Comparison of ENCODE assay signal across 20 mouse cellular contexts in the genomic region with DNA sequence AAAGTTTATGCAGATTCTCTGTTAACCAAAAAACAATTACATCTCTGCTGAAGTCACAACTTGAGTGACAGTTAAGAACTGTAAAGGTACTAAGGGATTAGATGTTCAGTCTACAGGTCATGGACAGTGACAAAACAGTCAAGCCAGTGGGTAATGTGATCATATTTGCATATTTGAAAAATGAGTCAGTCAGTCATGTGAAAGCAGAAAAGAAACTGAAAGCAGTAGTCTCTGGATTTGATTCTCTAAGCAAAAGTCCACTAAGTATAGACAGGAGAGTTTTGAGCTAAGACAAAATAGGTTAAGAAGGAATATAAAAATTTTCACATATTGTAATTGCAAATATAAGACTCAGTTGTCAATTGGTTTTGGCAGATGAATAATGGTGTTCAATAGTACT.
DNase-seq lines count a peak whose midpoint lies in the region; ATAC-seq and TF ChIP-seq lines count a peak whose summit lies in the region.
"Had no signal": no experiment of that assay in that cellular context is flagged by ENCODE, and none has a peak within 500 bp of the region (broad histone marks: within the 10 kb centered on the region; RNA-seq: fewer than 3 reads in every experiment).

No protein-coding gene starts in this region.

- no peaks in the 10 kb centered on the region for H3K36me3 ChIP-seq in CH12.LX (replicated peaks in 1 of 2; ENCODE audit: control insufficient read depth in 1 of 2, insufficient read depth in 1 of 2, low read length in 1 of 2)
- H3K36me3 ChIP-seq in intestine, embryonic 16.5 days (ENCODE audit: control insufficient read depth, insufficient read depth, low read length), result no peaks in the 10 kb centered on the region
- H3K36me3 ChIP-seq: embryonic facial prominence, embryonic 12.5 days; forebrain, embryonic 15.5 days had no signal

- no peak; the same call in 1 of the 2 replicates for TF ChIP-seq RAD21 in CH12.LX (IDR thresholded peaks at IDR 0.05; ENCODE audit: low read depth, low read length)

- H3K79me2 ChIP-seq in CH12.LX (replicated peaks; ENCODE audit: control insufficient read depth, extremely low read depth, insufficient read depth, poor library complexity, severe bottlenecking), result no peaks in the 10 kb centered on the region

- H3K4me3 ChIP-seq in CH12.LX (replicated peaks in 1 of 3; ENCODE audit: low read depth in 2 of 3, low read length in 2 of 3, poor library complexity in 1 of 3), result no peak overlapping the region
- no peak overlapping the region for H3K4me3 ChIP-seq in intestine, embryonic 16.5 days (ENCODE audit: low read length)
- H3K4me3 ChIP-seq: embryonic facial prominence, embryonic 12.5 days; forebrain, embryonic 13.5 days; forebrain, embryonic 15.5 days had no signal

- dilution Hi-C loops in CH12.LX (cut with MboI; ENCODE audit: extremely low pct_ligation_motif_present, extremely low pct_unique_long_range_greater_than_20kb, low sequenced_read_pairs), result no loop called here

- no peak overlapping the region for H3K4me2 ChIP-seq in CH12.LX (ENCODE audit: insufficient read depth, low read depth, poor library complexity, severe bottlenecking)
- H3K4me2 ChIP-seq in intestine, embryonic 16.5 days (ENCODE audit: low read depth, low read length), result no peak overlapping the region
- H3K4me2 ChIP-seq: embryonic facial prominence, embryonic 12.5 days; forebrain, embryonic 13.5 days; forebrain, embryonic 15.5 days had no signal

- no peaks in the 10 kb centered on the region for H3K27me3 ChIP-seq in CH12.LX (replicated peaks)
- no peaks in the 10 kb centered on the region for H3K27me3 ChIP-seq in intestine, embryonic 16.5 days (replicated peaks; ENCODE audit: control insufficient read depth, insufficient read depth, low read length)
- H3K27me3 ChIP-seq: embryonic facial prominence, embryonic 12.5 days; forebrain, embryonic 13.5 days; forebrain, embryonic 15.5 days had no signal

- peaks cover 7% of the 10 kb centered on the region for H3K9me3 ChIP-seq in CH12.LX (replicated peaks; ENCODE audit: low read length)
- H3K9me3 ChIP-seq in intestine, embryonic 16.5 days (ENCODE audit: control insufficient read depth, low read length), result no peaks in the 10 kb centered on the region
- H3K9me3 ChIP-seq: embryonic facial prominence, embryonic 12.5 days; forebrain, embryonic 13.5 days; forebrain, embryonic 15.5 days had no signal

- TF ChIP-seq EP300 in CH12.LX (IDR thresholded peaks at IDR 0.05; ENCODE audit: low read length), result peak; percentile 74; the same call in 1 of the 2 replicates

- DNase-seq in 3T3-L1 (ENCODE audit: low read depth, low spot score) (peak; percentile 42), CH12.LX (ENCODE audit: extremely low read depth) (peak; percentile 0), NIH3T3 (ENCODE audit: low read depth) (peak; percentile 4)
- DNase-seq in embryo, embryonic 10 days (ENCODE audit: low spot score), result no peak
- DNase-seq: adrenal gland, adult 2 months; adrenal gland, postnatal 10 days; adrenal gland, postnatal 25 days; B cell, adult 2 months; cerebellum, adult 11 months; cerebellum, adult 18-20 months; cerebellum, adult 8-10 months; cerebellum, adult 9-11 months; cerebellum, postnatal 14 days; embryo, embryonic 11 days; forebrain, postnatal 0 days had no signal

- TF ChIP-seq CTCF in CH12.LX (conservative IDR thresholded peaks at IDR 0.05 in 1 of 2, IDR thresholded peaks at IDR 0.05 in 1 of 2; ENCODE audit: low read depth in 2 of 2, low read length in 2 of 2), result no peak

- no peak overlapping the region for H3K27ac ChIP-seq in CH12.LX (ENCODE audit: insufficient read depth, low read depth)
- no peak overlapping the region for H3K27ac ChIP-seq in intestine, embryonic 16.5 days (ENCODE audit: low read length)
- H3K27ac ChIP-seq: embryonic facial prominence, embryonic 12.5 days; forebrain, embryonic 13.5 days; forebrain, embryonic 15.5 days had no signal

- ATAC-seq in intestine, embryonic 16.5 days, result no peak
- ATAC-seq: CD4-positive, CD25-positive, alpha-beta regulatory T cell, adult 4 months; forebrain, embryonic 13.5 days; forebrain, embryonic 15.5 days; forebrain, postnatal 0 days had no signal

- H3K9ac ChIP-seq in CH12.LX (ENCODE audit: insufficient read depth, low read depth), result no peak overlapping the region
- H3K9ac ChIP-seq in intestine, embryonic 16.5 days (ENCODE audit: low read depth, low read length), result no peak overlapping the region
- H3K9ac ChIP-seq: embryonic facial prominence, embryonic 12.5 days; forebrain, embryonic 13.5 days; forebrain, embryonic 15.5 days; forebrain, postnatal 0 days had no signal

- no peak for TF ChIP-seq POLR2A in CH12.LX (IDR thresholded peaks at IDR 0.05; ENCODE audit: low read depth, low read length)

- no peaks in the 10 kb centered on the region for H3K4me1 ChIP-seq in CH12.LX (ENCODE audit: control insufficient read depth in 1 of 2, insufficient read depth in 2 of 2)
- H3K4me1 ChIP-seq in intestine, embryonic 16.5 days (ENCODE audit: control insufficient read depth, insufficient read depth, low read length), result no peaks in the 10 kb centered on the region
- H3K4me1 ChIP-seq: embryonic facial prominence, embryonic 12.5 days; forebrain, embryonic 15.5 days had no signal

- in situ Hi-C loops in CH12.LX (cut with MboI; ENCODE audit: low pct_ligation_motif_present, low pct_unique_long_range_greater_than_20kb, low sequenced_read_pairs), result no loop called here

TF ChIP-seq in CH12.LX, 34 proteins besides CTCF, POLR2A, EP300 and RAD21:
- TF ChIP-seq MEF2A (IDR thresholded peaks at IDR 0.05; ENCODE audit: borderline replicate concordance, low read depth, low read length), result no peak
- TF ChIP-seq TCF12 (IDR thresholded peaks at IDR 0.05; ENCODE audit: low read depth, low read length), result 0 out of 2 replicates have a peak, but pooled peaks have one; percentile 27
- TF ChIP-seq JUN (IDR thresholded peaks at IDR 0.05; ENCODE audit: insufficient read depth, low read depth, low read length), result peak; percentile 73
- no peak for TF ChIP-seq MAX (IDR thresholded peaks at IDR 0.05; ENCODE audit: low read length)
- no peak for TF ChIP-seq ELF1 (IDR thresholded peaks at IDR 0.05; ENCODE audit: low read depth, low read length)
- TF ChIP-seq GABPA (IDR thresholded peaks at IDR 0.05; ENCODE audit: insufficient replicate concordance, low read depth, low read length), result no peak
- TF ChIP-seq IRF4 (IDR thresholded peaks at IDR 0.05; ENCODE audit: low read depth, low read length), result peak; percentile 86
- TF ChIP-seq NELFE (IDR thresholded peaks at IDR 0.05; ENCODE audit: low read depth, low read length), result no peak
- TF ChIP-seq TBP (conservative IDR thresholded peaks at IDR 0.05; ENCODE audit: low read depth, low read length), result 0 out of 2 replicates have a peak, but pooled peaks have one; percentile 16
- TF ChIP-seq MYC (IDR thresholded peaks at IDR 0.05; ENCODE audit: low read depth, low read length), result 0 out of 2 replicates have a peak, but pooled peaks have one; percentile 39
- no peak for TF ChIP-seq SIN3A (IDR thresholded peaks at IDR 0.05; ENCODE audit: low read length)
- no peak for TF ChIP-seq HCFC1 (IDR thresholded peaks at IDR 0.05; ENCODE audit: low read depth, low read length)
- TF ChIP-seq ZMIZ1 (IDR thresholded peaks at IDR 0.05; ENCODE audit: low read depth, low read length), result no peak
- no peak for TF ChIP-seq ZC3H11A (IDR thresholded peaks at IDR 0.05; ENCODE audit: low read depth, low read length)
- TF ChIP-seq JUND (conservative IDR thresholded peaks at IDR 0.05; ENCODE audit: low read depth, low read length), result peak; percentile 70; the same call in 1 of the 2 replicates
- no peak for TF ChIP-seq USF2 (conservative IDR thresholded peaks at IDR 0.05; ENCODE audit: low read depth, low read length)
- TF ChIP-seq PAX5 (IDR thresholded peaks at IDR 0.05; ENCODE audit: low read length), result no peak
- TF ChIP-seq MXI1 (IDR thresholded peaks at IDR 0.05; ENCODE audit: low read depth, low read length), result no peak
- TF ChIP-seq MAZ (IDR thresholded peaks at IDR 0.05; ENCODE audit: low read depth, low read length), result no peak
- TF ChIP-seq USF1 (IDR thresholded peaks at IDR 0.05; ENCODE audit: low read depth, low read length), result no peak; the same call in 1 of the 2 replicates
- no peak for TF ChIP-seq SMC3 (IDR thresholded peaks at IDR 0.05; ENCODE audit: low read depth, low read length)
- TF ChIP-seq ETS1 (conservative IDR thresholded peaks at IDR 0.05; ENCODE audit: low read depth, low read length), result peak; percentile 90
- no peak for TF ChIP-seq E2F4 (IDR thresholded peaks at IDR 0.05; ENCODE audit: insufficient replicate concordance, low read depth, low read length)
- peak; percentile 54; the same call in 1 of the 2 replicates for TF ChIP-seq RCOR1 (conservative IDR thresholded peaks at IDR 0.05; ENCODE audit: low read depth, low read length)
- TF ChIP-seq NRF1 (IDR thresholded peaks at IDR 0.05; ENCODE audit: low read depth, low read length), result no peak
- TF ChIP-seq CHD2 (IDR thresholded peaks at IDR 0.05; ENCODE audit: low read length), result no peak
- TF ChIP-seq UBTF (IDR thresholded peaks at IDR 0.05; ENCODE audit: low read depth, low read length), result no peak
- no peak for TF ChIP-seq ZKSCAN1 (IDR thresholded peaks at IDR 0.05; ENCODE audit: borderline replicate concordance, low read depth, low read length)
- no peak for TF ChIP-seq CHD1 (IDR thresholded peaks at IDR 0.05; ENCODE audit: low read depth, low read length)
- TF ChIP-seq KAT2A (IDR thresholded peaks at IDR 0.05; ENCODE audit: insufficient replicate concordance, low read length), result no peak
- TF ChIP-seq BHLHE40 (IDR thresholded peaks at IDR 0.05; ENCODE audit: low read depth, low read length), result peak; percentile 90
- no peak for TF ChIP-seq MAFK (IDR thresholded peaks at IDR 0.05; ENCODE audit: insufficient replicate concordance, low read length)
- TF ChIP-seq POLR2AphosphoS2 (IDR thresholded peaks at IDR 0.05; ENCODE audit: low read depth, low read length), result no peak
- peak; percentile 37; the same call in 1 of the 2 replicates for TF ChIP-seq ZNF384 (IDR thresholded peaks at IDR 0.05; ENCODE audit: low read depth, low read length)
